Mouse (Mus musculus) testis, postnatal 10 days (tissue): ENCODE data around the gene Lnx1.

Source experiments
- DNase-seq: peaks from one replicate; pipeline ENCODE4 v3.0.0; 2021; ENCODE audit warnings: low spot score

The Lnx1 gene

GRCm38 (mm10) chr5:74602371-74602770 lies 100.3 kb downstream of the Lnx1 start:
- no peak for DNase-seq

GRCm38 (mm10) chr5:74601965-74602364 lies 100.7 kb downstream of the Lnx1 start:
- DNase-seq = no peak

GRCm38 (mm10) chr5:74601171-74601570 lies 101.5 kb downstream of the Lnx1 start:
- DNase-seq = no peak

GRCm38 (mm10) chr5:74600010-74600409 lies 102.7 kb downstream of the Lnx1 start:
- DNase-seq = no peak

- no peak for DNase-seq
Measured at GRCm38 (mm10) chr5:74593147-74593546, 109.6 kb downstream of the Lnx1 start.

GRCm38 (mm10) chr5:74591413-74591812 lies 111.3 kb downstream of the Lnx1 start:
- no peak for DNase-seq

- DNase-seq = no peak
Measured at GRCm38 (mm10) chr5:74589133-74589532, 113.6 kb downstream of the Lnx1 start.

GRCm38 (mm10) chr5:74571767-74572166 lies 130.9 kb downstream of the Lnx1 start:
- no peak for DNase-seq

- no peak for DNase-seq
Measured at GRCm38 (mm10) chr5:74561151-74561550, 141.6 kb downstream of the Lnx1 start.

- DNase-seq = no peak
Measured at GRCm38 (mm10) chr5:74549566-74549965, 153.1 kb downstream of the Lnx1 start.

- no peak for DNase-seq
Measured at GRCm38 (mm10) chr5:74545606-74546005, 157.1 kb downstream of the Lnx1 start.
